ENCODE assay signal across 13 mouse cellular contexts in the genomic region with DNA sequence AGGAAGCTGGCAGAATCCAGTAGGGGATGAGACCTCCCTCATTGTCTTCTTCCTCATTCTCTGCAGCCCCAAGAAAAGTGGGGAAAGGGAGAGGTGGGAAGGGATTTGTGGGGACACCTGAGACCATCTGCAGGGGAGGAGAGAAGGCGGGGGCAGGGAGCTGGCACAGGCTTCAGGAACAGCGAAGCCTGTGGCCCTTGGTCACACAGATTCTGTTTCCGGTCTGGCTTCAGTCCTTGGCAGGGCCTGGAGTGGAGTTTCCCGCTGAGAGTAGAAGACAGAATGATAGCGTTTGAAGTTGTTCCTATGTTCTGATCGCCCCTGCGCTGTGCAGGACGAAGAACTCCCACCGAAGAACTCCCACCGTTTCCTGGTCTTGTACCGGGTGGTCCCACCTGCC. TPM values are rescaled to one million over a fixed set of nuclear protein-coding genes. Genes with fewer than 3 reads are reported as not detected.
DNase-seq lines count a peak whose midpoint lies in the region; ATAC-seq and TF ChIP-seq lines count a peak whose summit lies in the region.
"Had no signal": no experiment of that assay in that cellular context is flagged by ENCODE, and none has a peak within 500 bp of the region (broad histone marks: within the 10 kb centered on the region; RNA-seq: fewer than 3 reads in every experiment).

No protein-coding gene starts in this region.

- no peak overlapping the region for H3K4me2 ChIP-seq in hindbrain, embryonic 14.5 days (replicated peaks)
- H3K4me2 ChIP-seq in hindbrain, embryonic 12.5 days (replicated peaks), result no peak overlapping the region
- no peak overlapping the region for H3K4me2 ChIP-seq in kidney, postnatal 0 days (ENCODE audit: low read length)
- H3K4me2 ChIP-seq: hindbrain, embryonic 15.5 days; midbrain, embryonic 13.5 days had no signal

- peak; percentile 40 for DNase-seq in gastrocnemius, adult 18-20 months (ENCODE audit: low spot score)
- no peak for DNase-seq in gastrocnemius, adult 8-10 months (ENCODE audit: low spot score in 2 of 2)
- no peak for DNase-seq in hindbrain, embryonic 14.5 days (ENCODE audit: low spot score)
- peak; percentile 10 for DNase-seq in embryonic facial prominence, embryonic 10.5 days (ENCODE audit: low spot score)
- DNase-seq in kidney, postnatal 0 days (ENCODE audit: low spot score), result no peak
- DNase-seq in retina, embryonic 14.5 days (ENCODE audit: low spot score), result no peak
- DNase-seq: cerebellum, adult 8-10 months; embryo, embryonic 11 days; liver had no signal

- H3K27me3 ChIP-seq in hindbrain, embryonic 14.5 days (ENCODE audit: control insufficient read depth, insufficient read depth, low read length), result peaks cover 24% of the 10 kb centered on the region; the same call in 1 of the 2 replicates
- peaks cover 73% of the 10 kb centered on the region for H3K27me3 ChIP-seq in hindbrain, embryonic 12.5 days
- peaks cover 91% of the 10 kb centered on the region for H3K27me3 ChIP-seq in embryonic facial prominence, embryonic 10.5 days (replicated peaks; ENCODE audit: low read depth, poor library complexity, severe bottlenecking)
- H3K27me3 ChIP-seq in kidney, postnatal 0 days (ENCODE audit: insufficient read depth, low read length), result no peaks in the 10 kb centered on the region
- H3K27me3 ChIP-seq: hindbrain, embryonic 15.5 days had no signal

- ATAC-seq in hindbrain, embryonic 14.5 days (ENCODE audit: low FRiP score), result no peak
- no peak for ATAC-seq in hindbrain, embryonic 12.5 days (ENCODE audit: low FRiP score)
- no peak for ATAC-seq in kidney, postnatal 0 days (replicated peaks; ENCODE audit: low FRiP score, low read depth)
- ATAC-seq: midbrain, embryonic 13.5 days had no signal

- no peak overlapping the region for H3K4me3 ChIP-seq in hindbrain, embryonic 14.5 days (replicated peaks; ENCODE audit: low read length)
- no peak overlapping the region for H3K4me3 ChIP-seq in hindbrain, embryonic 12.5 days
- no peak overlapping the region for H3K4me3 ChIP-seq in embryonic facial prominence, embryonic 10.5 days
- no peak overlapping the region for H3K4me3 ChIP-seq in kidney, postnatal 0 days (replicated peaks; ENCODE audit: low read depth, low read length)
- H3K4me3 ChIP-seq: hindbrain, embryonic 15.5 days; midbrain, embryonic 13.5 days had no signal

- H3K36me3 ChIP-seq in hindbrain, embryonic 14.5 days (replicated peaks; ENCODE audit: control insufficient read depth, insufficient read depth), result no peaks in the 10 kb centered on the region
- no peaks in the 10 kb centered on the region for H3K36me3 ChIP-seq in hindbrain, embryonic 12.5 days
- no peaks in the 10 kb centered on the region for H3K36me3 ChIP-seq in embryonic facial prominence, embryonic 10.5 days (replicated peaks)
- H3K36me3 ChIP-seq in kidney, postnatal 0 days (ENCODE audit: insufficient read depth, low read length), result no peaks in the 10 kb centered on the region
- H3K36me3 ChIP-seq: G1E; hindbrain, embryonic 15.5 days; midbrain, embryonic 13.5 days had no signal

- 0 out of 2 replicates have a peak overlapping the region, but pooled peaks have one; percentile 46 for H3K27ac ChIP-seq in hindbrain, embryonic 14.5 days
- H3K27ac ChIP-seq in hindbrain, embryonic 12.5 days, result no peak overlapping the region
- H3K27ac ChIP-seq in embryonic facial prominence, embryonic 10.5 days (replicated peaks), result peak overlapping the region; percentile 53
- H3K27ac ChIP-seq in kidney, postnatal 0 days, result peak overlapping the region; percentile 20; the same call in 1 of the 2 replicates
- H3K27ac ChIP-seq: midbrain, embryonic 13.5 days had no signal

- WGBS in hindbrain, embryonic 14.5 days, result 26% methylated on average over 11 of the region's 11 CpGs
- WGBS in hindbrain, embryonic 12.5 days, result 36% methylated on average over 11 of the region's 11 CpGs
- 37% methylated on average over 11 of the region's 11 CpGs for WGBS in embryonic facial prominence, embryonic 10.5 days
- 42% methylated on average over 11 of the region's 11 CpGs for WGBS in kidney, postnatal 0 days

- no peaks in the 10 kb centered on the region for H3K9me3 ChIP-seq in hindbrain, embryonic 14.5 days (ENCODE audit: control insufficient read depth, low read length)
- H3K9me3 ChIP-seq in hindbrain, embryonic 12.5 days (replicated peaks), result no peaks in the 10 kb centered on the region
- H3K9me3 ChIP-seq in embryonic facial prominence, embryonic 10.5 days, result no peaks in the 10 kb centered on the region
- H3K9me3 ChIP-seq in kidney, postnatal 0 days (replicated peaks; ENCODE audit: low read length), result no peaks in the 10 kb centered on the region
- H3K9me3 ChIP-seq: G1E; hindbrain, embryonic 15.5 days; midbrain, embryonic 13.5 days had no signal

- peak overlapping the region; percentile 20; the same call in 1 of the 2 replicates for H3K9ac ChIP-seq in hindbrain, embryonic 14.5 days
- no peak overlapping the region for H3K9ac ChIP-seq in hindbrain, embryonic 12.5 days
- no peak overlapping the region for H3K9ac ChIP-seq in kidney, postnatal 0 days (ENCODE audit: low read depth, low read length)
- H3K9ac ChIP-seq: hindbrain, embryonic 15.5 days; midbrain, embryonic 13.5 days had no signal

- H3K4me1 ChIP-seq in hindbrain, embryonic 14.5 days (replicated peaks; ENCODE audit: control insufficient read depth, insufficient read depth, low read length), result peaks cover 27% of the 10 kb centered on the region
- H3K4me1 ChIP-seq in hindbrain, embryonic 12.5 days, result peaks cover 40% of the 10 kb centered on the region
- peaks cover 56% of the 10 kb centered on the region for H3K4me1 ChIP-seq in embryonic facial prominence, embryonic 10.5 days
- H3K4me1 ChIP-seq in kidney, postnatal 0 days (replicated peaks; ENCODE audit: insufficient read depth, low read length), result peaks cover 7% of the 10 kb centered on the region

- TF ChIP-seq CTCF in kidney, postnatal 0 days (IDR thresholded peaks at IDR 0.05; ENCODE audit: low read depth), result no peak

RNA-seq across cellular contexts. Expression of gene Ngfr, which starts 9.2 kb away (rescaled TPM):
- under 1 TPM; 0.34 to 0.38 TPM for total RNA-seq in gastrocnemius, adult 18-20 months (2021)
- total RNA-seq in gastrocnemius, adult 8-10 months (2022), result 1 to 10 TPM in 1 of 4 experiments, under 1 TPM in 3; 0.12 to 1.0 (median 0.29) TPM
- 38.2 and 48.5 TPM in 2 replicates for polyA plus RNA-seq in hindbrain, embryonic 14.5 days (2014; fragmentation: Nextera tagmentation; extraction: Ambion mirVana)
- polyA plus RNA-seq in hindbrain, embryonic 12.5 days (2016; fragmentation: Nextera tagmentation; extraction: Ambion mirVana), result 38.6 and 41.3 TPM in 2 replicates
- 21.7 and 23.5 TPM in 2 replicates for polyA plus RNA-seq in embryonic facial prominence, embryonic 10.5 days (2016; fragmentation: Nextera tagmentation; extraction: Ambion mirVana)
- polyA plus RNA-seq in kidney, postnatal 0 days (2015; fragmentation: Nextera tagmentation; extraction: Ambion mirVana), result 6.2 and 7.6 TPM in 2 replicates
- polyA plus RNA-seq: G1E had no signal

Comparison
In these comparisons a context has a peak if more than half of its experiments do, and no peak if none do; other contexts are left out.
1. DNase-seq: peak in gastrocnemius, adult 18-20 months (single experiment) and embryonic facial prominence, embryonic 10.5 days (single experiment); none in gastrocnemius, adult 8-10 months (0 of 2), hindbrain, embryonic 14.5 days (single experiment), kidney, postnatal 0 days (single experiment) and retina, embryonic 14.5 days (single experiment).